Mouse (Mus musculus) stomach, postnatal 0 days (tissue): ENCODE measurements around the gene Imp3.
"Not testable (repeated sequence)": the region's sequence is repeated elsewhere in the genome, so short reads cannot be mapped to it uniquely, and the experiment has no call there.

Source experiments
- CTCF ChIP-seq: IDR thresholded peaks from 2 replicates; pipeline ENCODE4 v1.5.1; 2016; ENCODE audit warnings: antibody characterized with exemption, low read depth, mild to moderate bottlenecking, moderate library complexity
- EP300 ChIP-seq: optimal IDR thresholded peaks from 2 replicates; pipeline ENCODE3; 2016; ENCODE audit warnings: antibody characterized with exemption

DNA sequence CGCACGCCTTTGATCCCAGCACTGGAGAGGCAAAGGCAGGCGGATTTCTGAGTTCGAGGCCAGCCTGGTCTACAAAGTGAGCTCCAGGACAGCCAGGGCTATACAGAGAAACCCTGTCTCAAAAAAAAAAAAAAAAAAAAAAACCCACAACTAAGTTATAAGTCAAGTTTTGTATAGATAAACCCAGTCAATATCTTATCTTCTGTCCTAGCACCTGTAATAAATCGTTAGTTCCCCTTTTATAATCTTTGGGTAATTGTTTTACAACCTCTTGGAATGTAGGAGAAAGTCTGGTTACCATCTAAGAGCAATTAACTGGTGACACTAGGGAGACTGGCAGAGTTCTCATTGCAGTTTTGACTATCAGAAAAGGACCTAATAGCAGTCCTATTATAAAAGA is 11.4 kb downstream of the Imp3 start:
- not testable (repeated sequence) for TF ChIP-seq EP300, CTCF
